Mouse (Mus musculus) T-helper 2 cell (primary cell): ENCODE measurements around the gene Atrnl1.
"Not testable (repeated sequence)": the region's sequence is repeated elsewhere in the genome, so short reads cannot be mapped to it uniquely, and the experiment has no call there.

Source experiments
- in situ Hi-C: fragments of 300-600 bp; cut with MboI, MseI; formaldehyde crosslinking; loops from one replicate; pipeline ENCODE4 v1.15.1; 2025; ENCODE audit warnings: high pct_unique_total_duplicates

Gene Atrnl1

GRCm38 (mm10) chr19:57816221-57816996 is 205.6 kb downstream of the Atrnl1 start:
- in situ Hi-C loops = no loop called here

GRCm38 (mm10) chr19:57817736-57818135 is 206.9 kb downstream of the Atrnl1 start:
- in situ Hi-C loops = no loop called here

- in situ Hi-C loops = no loop called here
Measured at GRCm38 (mm10) chr19:57823446-57823845, 212.6 kb downstream of the Atrnl1 start.

- in situ Hi-C loops = no loop called here
Measured at GRCm38 (mm10) chr19:57825271-57826207, 214.7 kb downstream of the Atrnl1 start.

GRCm38 (mm10) chr19:57833083-57833482 is 222.2 kb downstream of the Atrnl1 start:
- in situ Hi-C loops = no loop called here

- in situ Hi-C loops = no loop called here
Measured at GRCm38 (mm10) chr19:57837882-57838281, 227.0 kb downstream of the Atrnl1 start.

- in situ Hi-C loops = no loop called here
Measured at GRCm38 (mm10) chr19:57838546-57838945, 227.7 kb downstream of the Atrnl1 start.

- in situ Hi-C loops = no loop called here
Measured at GRCm38 (mm10) chr19:57849915-57850314, 239.1 kb downstream of the Atrnl1 start.

- in situ Hi-C loops = no loop called here
Measured at GRCm38 (mm10) chr19:57868350-57868749, 257.5 kb downstream of the Atrnl1 start.

- in situ Hi-C loops = no loop called here
Measured at GRCm38 (mm10) chr19:57870871-57871270, 260.0 kb downstream of the Atrnl1 start.

- in situ Hi-C loops = no loop called here
Measured at GRCm38 (mm10) chr19:57876057-57876456, 265.2 kb downstream of the Atrnl1 start.

- in situ Hi-C loops = no loop called here
Measured at GRCm38 (mm10) chr19:57877343-57877742, 266.5 kb downstream of the Atrnl1 start.

- in situ Hi-C loops = no loop called here
Measured at GRCm38 (mm10) chr19:57878583-57878982, 267.7 kb downstream of the Atrnl1 start.

GRCm38 (mm10) chr19:57879841-57880240 is 269.0 kb downstream of the Atrnl1 start:
- in situ Hi-C loops = not testable (repeated sequence)

- in situ Hi-C loops = no loop called here
Measured at GRCm38 (mm10) chr19:57881927-57882326, 271.1 kb downstream of the Atrnl1 start.

- in situ Hi-C loops = no loop called here
Measured at GRCm38 (mm10) chr19:57888871-57889270, 278.0 kb downstream of the Atrnl1 start.

- in situ Hi-C loops = loop anchor here (10.0 kb wide), 1 partner anchor 1115 kb away; no protein-coding TSS in a partner anchor
Measured at GRCm38 (mm10) chr19:57889741-57890140, 278.9 kb downstream of the Atrnl1 start.

- in situ Hi-C loops = loop anchor here (10.0 kb wide), 1 partner anchor 1114 kb away; no protein-coding TSS in a partner anchor
Measured at GRCm38 (mm10) chr19:57890954-57891353, 280.1 kb downstream of the Atrnl1 start.

- in situ Hi-C loops = loop anchor here (10.0 kb wide), 1 partner anchor 1111 kb away; no protein-coding TSS in a partner anchor
Measured at GRCm38 (mm10) chr19:57894191-57894590, 283.4 kb downstream of the Atrnl1 start.

GRCm38 (mm10) chr19:57900037-57900436 is 289.2 kb downstream of the Atrnl1 start:
- in situ Hi-C loops = no loop called here

- in situ Hi-C loops = no loop called here
Measured at GRCm38 (mm10) chr19:57909466-57909865, 298.6 kb downstream of the Atrnl1 start.

GRCm38 (mm10) chr19:57910650-57911049 is 299.8 kb downstream of the Atrnl1 start:
- in situ Hi-C loops = no loop called here
